Mouse (Mus musculus): ENCODE data around the gene Rangap1. TPM values are rescaled to one million over a fixed set of nuclear protein-coding genes. Genes with fewer than 3 reads are reported as not detected.
A peak's percentile ranks its signal among the peaks of the same experiment; 100 is the strongest.

The Rangap1 gene
- total RNA-seq, 2 experiments from 2014 or later: 18.7 to 23.1 TPM

- DNase-seq: no peak
These were observed 50.4 kb downstream of the Rangap1 start for GRCm38 (mm10) chr15:81694891-81695290.

GRCm38 (mm10) chr15:81693967-81694881, 51.1 kb downstream of the Rangap1 start:
- DNase-seq: peak; percentile 82

- DNase-seq: no peak
These were observed 51.9 kb downstream of the Rangap1 start for GRCm38 (mm10) chr15:81693366-81693966.

- DNase-seq: no peak
These were observed 65.0 kb downstream of the Rangap1 start for GRCm38 (mm10) chr15:81680301-81680805.

GRCm38 (mm10) chr15:81676637-81677036, 68.7 kb downstream of the Rangap1 start:
- no peak for DNase-seq

GRCm38 (mm10) chr15:81670231-81670640, 75.1 kb downstream of the Rangap1 start:
- peak; percentile 31 for DNase-seq

- DNase-seq: no peak
These were observed 78.4 kb downstream of the Rangap1 start for GRCm38 (mm10) chr15:81666957-81667356.

- DNase-seq: peak; percentile 91
These were observed 81.4 kb downstream of the Rangap1 start, which contains the start of gene L3mbtl2 for GRCm38 (mm10) chr15:81663697-81664561. L3mbtl2 (plus strand) TSS chr15:81663889.

- DNase-seq: no peak
These were observed 82.0 kb downstream of the Rangap1 start for GRCm38 (mm10) chr15:81663281-81663680.

GRCm38 (mm10) chr15:81661701-81662100, 83.6 kb downstream of the Rangap1 start:
- no peak for DNase-seq

Other genes with a start within 250 kb of the Rangap1 start
- gene Ep300, start 160.2 kb downstream of the Rangap1 start, total RNA-seq (2021): 10 to 100 TPM; 26.9 to 34.6 TPM
- gene L3mbtl2, start 81.6 kb downstream of the Rangap1 start, total RNA-seq (2021): 1 to 10 TPM; 5.7 to 7.0 TPM
- 1 to 10 TPM in 1 of 2 experiments, under 1 TPM in 1; 0.70 to 1.2 TPM for gene Chadl, start 48.2 kb downstream of the Rangap1 start, total RNA-seq (2021)
- gene Zc3h7b, start 473 bp downstream of the Rangap1 start, total RNA-seq (2021): 10 to 100 TPM; 29.1 to 29.5 TPM
- 100 to 1,000 TPM; 113 to 168 TPM for gene Tef, start 56.9 kb upstream of the Rangap1 start, total RNA-seq (2021)
- 10 to 100 TPM; 47.4 to 85.8 TPM for gene Tob2, start 113.3 kb upstream of the Rangap1 start, total RNA-seq (2021)
- 10 to 100 TPM; 35.3 to 40.3 TPM for gene Phf5a, start 126.4 kb upstream of the Rangap1 start, total RNA-seq (2021)
- gene Aco2, start 126.8 kb upstream of the Rangap1 start, total RNA-seq (2021): 1,000 to 10,000 TPM; 1,158 to 1,247 TPM
- gene Polr3h, start 180.7 kb upstream of the Rangap1 start, total RNA-seq (2021): 1 to 10 TPM; 5.9 to 6.3 TPM
- gene Csdc2, start 191.2 kb upstream of the Rangap1 start, total RNA-seq (2021): 1 to 10 TPM; 1.8 to 2.6 TPM
- gene Pmm1, start 215.4 kb upstream of the Rangap1 start, total RNA-seq (2021): 10 to 100 TPM; 11.9 to 21.6 TPM
- gene 1700029P11Rik, start 235.0 kb upstream of the Rangap1 start, total RNA-seq (2021): not detected
- gene Xrcc6, start 242.3 kb upstream of the Rangap1 start, total RNA-seq (2021): 10 to 100 TPM; 20.8 to 24.9 TPM

Measured in gastrocnemius, postnatal 25 days (tissue).